In the genomic region with DNA sequence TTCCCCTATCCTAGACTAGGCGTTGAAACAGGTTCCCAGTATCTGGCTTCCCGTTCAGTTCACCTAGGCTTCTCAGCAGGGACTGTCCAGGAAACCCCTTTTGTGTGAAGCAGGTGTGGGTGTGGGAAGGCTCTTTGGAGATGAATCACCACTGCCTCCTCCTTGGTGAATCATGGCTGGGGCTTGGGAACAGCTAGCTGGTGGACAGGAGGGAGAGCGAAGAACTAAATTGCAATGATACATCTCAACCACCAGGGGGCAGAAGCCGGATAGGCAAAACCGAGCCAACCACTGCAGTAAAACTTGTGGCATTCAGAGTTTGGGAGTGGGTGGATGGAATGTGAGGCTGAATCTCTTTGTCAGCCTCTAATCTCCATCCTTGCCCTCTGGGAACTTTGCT, we compare ENCODE assay signal across 8 mouse cellular contexts. TPM values are rescaled to one million over a fixed set of nuclear protein-coding genes. Genes with fewer than 3 reads are reported as not detected.
A peak's percentile ranks its signal among the peaks of the same experiment; 100 is the strongest.
DNase-seq lines count a peak whose midpoint lies in the region; ATAC-seq and TF ChIP-seq lines count a peak whose summit lies in the region.

No protein-coding gene starts in this region.

- no peak overlapping the region for H3K4me3 ChIP-seq in hindbrain, embryonic 11.5 days (ENCODE audit: low read depth, low read length)
- no peak overlapping the region for H3K4me3 ChIP-seq in hindbrain, embryonic 12.5 days
- no peak overlapping the region for H3K4me3 ChIP-seq in kidney, postnatal 0 days (replicated peaks; ENCODE audit: low read depth, low read length)
- H3K4me3 ChIP-seq in liver, adult 2 months (ENCODE audit: insufficient read depth, low read depth, low read length): no peak overlapping the region
- no peak overlapping the region for H3K4me3 ChIP-seq in stomach, embryonic 16.5 days (replicated peaks; ENCODE audit: low read length)

- no peak overlapping the region for H3K27ac ChIP-seq in hindbrain, embryonic 11.5 days (ENCODE audit: low read depth, low read length)
- H3K27ac ChIP-seq in hindbrain, embryonic 12.5 days: no peak overlapping the region
- H3K27ac ChIP-seq in kidney, postnatal 0 days: 0 out of 2 replicates have a peak overlapping the region, but pooled peaks have one; percentile 57
- no peak overlapping the region for H3K27ac ChIP-seq in liver, adult 2 months (replicated peaks; ENCODE audit: insufficient read depth, low read depth, low read length)
- H3K27ac ChIP-seq in stomach, embryonic 16.5 days (ENCODE audit: low read length): peak overlapping the region; percentile 96

- peak; percentile 97 for TF ChIP-seq CTCF in kidney, postnatal 0 days (IDR thresholded peaks at IDR 0.05; ENCODE audit: low read depth)
- peak; percentile 77 for TF ChIP-seq CTCF in liver, adult 2 months (IDR thresholded peaks at IDR 0.05; ENCODE audit: low read depth, low read length)

- no peaks in the 10 kb centered on the region for H3K9me3 ChIP-seq in hindbrain, embryonic 11.5 days (ENCODE audit: control insufficient read depth, low read length)
- no peaks in the 10 kb centered on the region for H3K9me3 ChIP-seq in hindbrain, embryonic 12.5 days (replicated peaks)
- no peaks in the 10 kb centered on the region for H3K9me3 ChIP-seq in kidney, postnatal 0 days (replicated peaks; ENCODE audit: low read length)
- H3K9me3 ChIP-seq in stomach, embryonic 16.5 days (replicated peaks; ENCODE audit: control insufficient read depth, low read length): no peaks in the 10 kb centered on the region

- H3K36me3 ChIP-seq in hindbrain, embryonic 11.5 days (ENCODE audit: control insufficient read depth, insufficient read depth, low read length): no peaks in the 10 kb centered on the region
- H3K36me3 ChIP-seq in hindbrain, embryonic 12.5 days: no peaks in the 10 kb centered on the region
- no peaks in the 10 kb centered on the region for H3K36me3 ChIP-seq in kidney, postnatal 0 days (ENCODE audit: insufficient read depth, low read length)
- no peaks in the 10 kb centered on the region for H3K36me3 ChIP-seq in liver, adult 2 months (ENCODE audit: control insufficient read depth, insufficient read depth, low read length)
- H3K36me3 ChIP-seq in stomach, embryonic 16.5 days (ENCODE audit: control insufficient read depth, insufficient read depth, low read length): no peaks in the 10 kb centered on the region

- H3K9ac ChIP-seq in hindbrain, embryonic 11.5 days (ENCODE audit: low read depth, low read length): no peak overlapping the region
- no peak overlapping the region for H3K9ac ChIP-seq in hindbrain, embryonic 12.5 days
- H3K9ac ChIP-seq in kidney, postnatal 0 days (ENCODE audit: low read depth, low read length): no peak overlapping the region
- no peak overlapping the region for H3K9ac ChIP-seq in liver, adult 2 months (ENCODE audit: low read depth, low read length)
- no peak overlapping the region; the same call in 1 of the 2 replicates for H3K9ac ChIP-seq in stomach, embryonic 16.5 days (ENCODE audit: low read length)

- TF ChIP-seq POLR2A in liver, adult 2 months (IDR thresholded peaks at IDR 0.05; ENCODE audit: extremely low read depth, insufficient read depth, low read length): no peak

- ATAC-seq in hindbrain, embryonic 11.5 days (ENCODE audit: low FRiP score): peak; percentile 15; the same call in 1 of the 2 replicates
- no peak for ATAC-seq in hindbrain, embryonic 12.5 days (ENCODE audit: low FRiP score)
- peak; percentile 33; the same call in 1 of the 2 replicates for ATAC-seq in granulocyte monocyte progenitor cell, adult 5-6 weeks (replicated peaks; ENCODE audit: poor library complexity, severe bottlenecking)
- peak; percentile 69; the same call in 1 of the 2 replicates for ATAC-seq in kidney, postnatal 0 days (replicated peaks; ENCODE audit: low FRiP score, low read depth)
- ATAC-seq in stomach, embryonic 16.5 days (ENCODE audit: insufficient read depth, low FRiP score): peak; percentile 68

- peak; percentile 79 for DNase-seq in hindbrain, embryonic 11.5 days (ENCODE audit: low spot score)
- DNase-seq in embryo, embryonic 10.5 days (ENCODE audit: low spot score): peak; percentile 87
- peak; percentile 95 for DNase-seq in kidney, postnatal 0 days (ENCODE audit: low spot score)
- peak; percentile 30 for DNase-seq in liver, adult 2 months (ENCODE audit: extremely low read depth, low read depth, low spot score)
- peak; percentile 60 to 73 for DNase-seq in natural killer cell, adult 2 months (ENCODE audit: low spot score in 2 of 2)

- no peaks in the 10 kb centered on the region for H3K27me3 ChIP-seq in hindbrain, embryonic 11.5 days (ENCODE audit: control insufficient read depth, insufficient read depth, low read length)
- no peaks in the 10 kb centered on the region for H3K27me3 ChIP-seq in hindbrain, embryonic 12.5 days
- no peaks in the 10 kb centered on the region for H3K27me3 ChIP-seq in kidney, postnatal 0 days (ENCODE audit: insufficient read depth, low read length)
- no peaks in the 10 kb centered on the region for H3K27me3 ChIP-seq in liver, adult 2 months (ENCODE audit: control insufficient read depth, insufficient read depth, low read length)
- H3K27me3 ChIP-seq in stomach, embryonic 16.5 days (ENCODE audit: control insufficient read depth, insufficient read depth, low read length): no peaks in the 10 kb centered on the region

- no peaks in the 10 kb centered on the region for H3K79me2 ChIP-seq in liver, adult 2 months (ENCODE audit: control insufficient read depth, insufficient read depth, low read length)

- H3K4me1 ChIP-seq in hindbrain, embryonic 11.5 days (replicated peaks; ENCODE audit: control insufficient read depth, insufficient read depth, low read length): no peaks in the 10 kb centered on the region
- no peaks in the 10 kb centered on the region for H3K4me1 ChIP-seq in hindbrain, embryonic 12.5 days
- H3K4me1 ChIP-seq in kidney, postnatal 0 days (replicated peaks; ENCODE audit: insufficient read depth, low read length): no peaks in the 10 kb centered on the region
- H3K4me1 ChIP-seq in liver, adult 2 months (ENCODE audit: control insufficient read depth, insufficient read depth, low read length): no peaks in the 10 kb centered on the region
- H3K4me1 ChIP-seq in stomach, embryonic 16.5 days (ENCODE audit: control insufficient read depth, insufficient read depth, low read length): peaks cover 19% of the 10 kb centered on the region; the same call in 1 of the 2 replicates

- no peak overlapping the region for H3K4me2 ChIP-seq in hindbrain, embryonic 11.5 days (replicated peaks; ENCODE audit: low read depth, low read length)
- H3K4me2 ChIP-seq in hindbrain, embryonic 12.5 days (replicated peaks): no peak overlapping the region
- H3K4me2 ChIP-seq in kidney, postnatal 0 days (ENCODE audit: low read length): no peak overlapping the region
- no peak overlapping the region for H3K4me2 ChIP-seq in stomach, embryonic 16.5 days (ENCODE audit: low read depth, low read length)

- 37% methylated on average over 5 of the region's 5 CpGs for WGBS in hindbrain, embryonic 11.5 days
- WGBS in hindbrain, embryonic 12.5 days: 31% methylated on average over 5 of the region's 5 CpGs
- WGBS in kidney, postnatal 0 days: 27% methylated on average over 5 of the region's 5 CpGs
- 36% methylated on average over 5 of the region's 5 CpGs for WGBS in liver, adult 2 months
- 23% methylated on average over 5 of the region's 5 CpGs for WGBS in stomach, embryonic 16.5 days

RNA-seq across cellular contexts. Expression of gene S100a2, which starts 4.5 kb away (rescaled TPM):
- not detected in 2 replicates for polyA plus RNA-seq in hindbrain, embryonic 11.5 days (2014; fragmentation: Nextera tagmentation; extraction: Ambion mirVana)
- polyA plus RNA-seq in hindbrain, embryonic 12.5 days (2016; fragmentation: Nextera tagmentation; extraction: Ambion mirVana): not detected in 2 replicates
- not detected in 2 replicates for total RNA-seq in granulocyte monocyte progenitor cell, adult 5-6 weeks (2014; fragmentation: Nextera tagmentation)
- not detected in 2 replicates for total RNA-seq in granulocyte monocyte progenitor cell, adult 5-6 weeks (2017)
- not detected in 2 replicates for polyA plus RNA-seq in kidney, postnatal 0 days (2015; fragmentation: Nextera tagmentation; extraction: Ambion mirVana)
- total RNA-seq in liver, adult 2 months (2014; rRNA removed): not detected in 2 replicates
- polyA plus RNA-seq in liver, adult 2 months (2012; rRNA removed): not detected in 2 replicates
- polyA plus RNA-seq in stomach, embryonic 16.5 days (2015; fragmentation: Nextera tagmentation; extraction: Ambion mirVana): 0.93 and 1.3 TPM in 2 replicates

RNA-seq across cellular contexts. Expression of gene Gm42674, which starts 16.1 kb away (rescaled TPM):
- polyA plus RNA-seq in hindbrain, embryonic 11.5 days (2014; fragmentation: Nextera tagmentation; extraction: Ambion mirVana): not detected in 2 replicates
- polyA plus RNA-seq in hindbrain, embryonic 12.5 days (2016; fragmentation: Nextera tagmentation; extraction: Ambion mirVana): not detected in 2 replicates
- total RNA-seq in granulocyte monocyte progenitor cell, adult 5-6 weeks (2014; fragmentation: Nextera tagmentation): not detected in 2 replicates
- total RNA-seq in granulocyte monocyte progenitor cell, adult 5-6 weeks (2017): not detected in 2 replicates
- polyA plus RNA-seq in kidney, postnatal 0 days (2015; fragmentation: Nextera tagmentation; extraction: Ambion mirVana): not detected in 2 replicates
- total RNA-seq in liver, adult 2 months (2014; rRNA removed): not detected in 2 replicates
- not detected in 2 replicates for polyA plus RNA-seq in liver, adult 2 months (2012; rRNA removed)
- not detected in 2 replicates for polyA plus RNA-seq in stomach, embryonic 16.5 days (2015; fragmentation: Nextera tagmentation; extraction: Ambion mirVana)

RNA-seq across cellular contexts. Expression of gene S100a4, which starts 18.0 kb away (rescaled TPM):
- 0.91 and 1.4 TPM in 2 replicates for polyA plus RNA-seq in hindbrain, embryonic 11.5 days (2014; fragmentation: Nextera tagmentation; extraction: Ambion mirVana)
- polyA plus RNA-seq in hindbrain, embryonic 12.5 days (2016; fragmentation: Nextera tagmentation; extraction: Ambion mirVana): 1.2 and 1.3 TPM in 2 replicates
- total RNA-seq in granulocyte monocyte progenitor cell, adult 5-6 weeks (2014; fragmentation: Nextera tagmentation): 20.4 and 46.6 TPM in 2 replicates
- 21.0 and 41.8 TPM in 2 replicates for total RNA-seq in granulocyte monocyte progenitor cell, adult 5-6 weeks (2017)
- polyA plus RNA-seq in kidney, postnatal 0 days (2015; fragmentation: Nextera tagmentation; extraction: Ambion mirVana): 11.5 and 18.3 TPM in 2 replicates
- 2.8 and 2.9 TPM in 2 replicates for total RNA-seq in liver, adult 2 months (2014; rRNA removed)
- 0.87 and 1.0 TPM in 2 replicates for polyA plus RNA-seq in liver, adult 2 months (2012; rRNA removed)
- polyA plus RNA-seq in stomach, embryonic 16.5 days (2015; fragmentation: Nextera tagmentation; extraction: Ambion mirVana): 12.5 and 15.1 TPM in 2 replicates

RNA-seq across cellular contexts. Expression of gene S100a5, which starts 22.7 kb away (rescaled TPM):
- not detected in 2 replicates for polyA plus RNA-seq in hindbrain, embryonic 11.5 days (2014; fragmentation: Nextera tagmentation; extraction: Ambion mirVana)
- not detected in 2 replicates for polyA plus RNA-seq in hindbrain, embryonic 12.5 days (2016; fragmentation: Nextera tagmentation; extraction: Ambion mirVana)
- not detected in 2 replicates for total RNA-seq in granulocyte monocyte progenitor cell, adult 5-6 weeks (2014; fragmentation: Nextera tagmentation)
- total RNA-seq in granulocyte monocyte progenitor cell, adult 5-6 weeks (2017): not detected in 2 replicates
- polyA plus RNA-seq in kidney, postnatal 0 days (2015; fragmentation: Nextera tagmentation; extraction: Ambion mirVana): 0.77 and 1.4 TPM in 2 replicates
- total RNA-seq in liver, adult 2 months (2014; rRNA removed): not detected in 2 replicates
- polyA plus RNA-seq in liver, adult 2 months (2012; rRNA removed): not detected in 2 replicates
- 4.5 and 5.2 TPM in 2 replicates for polyA plus RNA-seq in stomach, embryonic 16.5 days (2015; fragmentation: Nextera tagmentation; extraction: Ambion mirVana)

RNA-seq across cellular contexts. Expression of gene S100a3, which starts 25.2 kb away (rescaled TPM):
- polyA plus RNA-seq in hindbrain, embryonic 11.5 days (2014; fragmentation: Nextera tagmentation; extraction: Ambion mirVana): 0.39 TPM in 1 of 2 replicates, not detected in the other
- 0.59 and 0.63 TPM in 2 replicates for polyA plus RNA-seq in hindbrain, embryonic 12.5 days (2016; fragmentation: Nextera tagmentation; extraction: Ambion mirVana)
- total RNA-seq in granulocyte monocyte progenitor cell, adult 5-6 weeks (2014; fragmentation: Nextera tagmentation): not detected in 2 replicates
- not detected in 2 replicates for total RNA-seq in granulocyte monocyte progenitor cell, adult 5-6 weeks (2017)
- 0.15 and 0.16 TPM in 2 replicates for polyA plus RNA-seq in kidney, postnatal 0 days (2015; fragmentation: Nextera tagmentation; extraction: Ambion mirVana)
- total RNA-seq in liver, adult 2 months (2014; rRNA removed): not detected in 2 replicates
- not detected in 2 replicates for polyA plus RNA-seq in liver, adult 2 months (2012; rRNA removed)
- 2.6 and 5.0 TPM in 2 replicates for polyA plus RNA-seq in stomach, embryonic 16.5 days (2015; fragmentation: Nextera tagmentation; extraction: Ambion mirVana)

Comparison
In these comparisons a context has a peak if more than half of its experiments do, and no peak if none do; other contexts are left out.
1. DNase-seq: peak in every context shown above with its lines; median percentile 95 in kidney, postnatal 0 days; 87 in embryo, embryonic 10.5 days; 79 in hindbrain, embryonic 11.5 days; 66 in natural killer cell, adult 2 months; 30 in liver, adult 2 months.
2. H3K27ac ChIP-seq: peak in kidney, postnatal 0 days (single experiment) and stomach, embryonic 16.5 days (single experiment); none in hindbrain, embryonic 11.5 days (single experiment), hindbrain, embryonic 12.5 days (single experiment) and liver, adult 2 months (single experiment).